Mouse (Mus musculus) cerebellum, adult 11-12 months (tissue): ENCODE measurements at regions not wholly inside any gene's neighbourhood (a gene's known extent, or its start where the extent isn't known, plus 50 kb on each side); places are given as distances from the start of the nearest gene placed in this dataset.

Source experiments
- DNase-seq: peaks from one replicate; pipeline ENCODE4 v3.0.0; 2022

DNA sequence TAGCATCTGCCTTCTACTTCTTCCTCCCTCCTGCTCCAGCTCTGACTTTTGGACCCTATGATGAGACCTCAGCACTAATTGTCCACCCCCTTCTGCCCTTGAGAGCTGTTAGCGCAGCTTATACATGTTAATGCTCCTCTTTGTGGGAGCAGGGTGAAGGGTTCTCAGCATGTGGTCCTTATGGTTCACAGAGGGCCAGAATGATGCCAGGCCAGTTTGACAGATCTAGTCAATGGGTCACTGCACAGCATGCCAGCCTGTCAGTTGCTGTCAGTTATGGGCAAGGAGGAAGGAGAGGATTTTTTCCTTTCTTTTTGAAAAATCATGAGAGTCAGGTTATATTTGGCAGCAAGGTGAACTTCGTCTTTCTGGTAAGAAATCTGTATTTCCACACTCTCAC lies 68.4 kb downstream of the 4931417E11Rik start:
- DNase-seq: peak; percentile 52

DNA sequence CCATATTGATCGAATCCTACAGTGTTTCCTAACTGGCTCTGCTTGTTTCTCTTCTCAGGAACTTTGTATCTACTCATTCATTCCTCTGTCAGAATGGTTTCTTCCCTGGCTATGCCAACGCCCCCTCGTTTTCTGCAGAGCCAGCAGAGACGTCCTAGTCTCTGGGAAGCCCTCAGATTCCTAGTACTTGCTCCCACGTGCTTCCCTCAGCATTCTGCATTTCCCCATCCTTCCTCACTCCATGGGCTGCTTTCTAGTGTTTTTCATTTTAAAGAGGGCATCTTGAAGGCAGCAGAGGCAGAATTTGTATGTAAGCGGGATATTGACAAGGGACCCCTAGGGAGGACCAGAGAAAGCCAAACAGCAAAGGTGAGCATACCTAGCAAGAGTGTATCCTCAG lies 80.2 kb downstream of the 4931417E11Rik start:
- DNase-seq: no peak

DNA sequence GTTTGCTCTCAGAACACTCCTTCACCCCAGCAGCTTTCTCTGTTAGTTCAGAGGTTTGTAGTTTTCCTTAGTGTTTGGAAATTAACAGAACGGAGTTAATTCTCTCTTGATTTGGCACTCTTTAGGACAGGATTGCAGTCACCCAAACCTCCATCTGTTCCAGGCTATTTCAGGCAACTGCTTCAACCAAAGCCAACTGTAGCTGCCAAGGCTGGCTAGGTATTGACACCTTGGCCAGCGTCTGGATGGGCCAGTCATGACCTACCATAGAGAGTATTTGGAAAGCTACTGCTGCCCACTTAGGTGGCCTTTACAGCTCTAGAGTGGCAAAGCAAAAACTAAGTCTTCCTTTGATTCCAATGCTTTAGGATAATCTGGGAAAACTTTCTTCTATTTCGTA lies 83.2 kb downstream of the 4931417E11Rik start:
- DNase-seq: peak; percentile 95

DNA sequence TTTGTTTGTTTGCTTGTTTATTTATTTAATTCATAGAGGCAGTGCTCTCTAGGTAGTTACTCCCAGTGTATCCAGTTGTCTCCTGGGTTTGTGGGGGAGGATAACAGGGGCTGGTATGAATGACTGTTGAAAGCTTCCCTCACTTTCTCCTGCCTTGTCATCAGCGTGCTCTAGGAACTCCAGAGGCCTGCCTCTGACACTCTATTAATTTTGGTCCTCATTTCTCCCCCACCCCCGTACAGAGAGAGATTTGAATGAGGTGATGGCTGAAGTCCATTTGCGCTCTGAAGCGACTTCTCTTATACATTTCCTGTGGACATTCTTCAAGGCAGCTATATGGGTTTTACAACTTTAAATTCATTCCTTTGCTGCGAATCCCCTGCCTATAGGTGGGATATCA lies 89.6 kb downstream of the 4931417E11Rik start:
- no peak for DNase-seq

DNA sequence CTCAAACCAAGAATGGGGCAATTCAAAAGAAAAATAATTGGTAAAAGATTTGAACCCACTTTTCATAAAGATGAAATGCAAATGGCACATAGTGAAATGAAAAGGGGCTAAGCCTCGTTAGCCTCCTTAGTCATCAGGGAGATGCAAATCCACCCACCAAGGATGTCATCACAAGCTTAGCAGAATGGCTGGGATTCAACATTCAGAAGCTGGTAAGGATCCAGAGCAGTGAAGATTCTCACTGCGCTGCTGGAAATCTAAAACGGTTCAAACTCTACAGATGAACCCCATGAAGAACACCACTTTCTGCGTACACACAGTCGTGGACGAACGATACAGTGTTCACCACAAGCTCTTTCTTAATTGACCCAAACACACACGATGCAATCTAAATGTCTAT lies 91.6 kb downstream of the 4931417E11Rik start:
- DNase-seq: no peak

DNA sequence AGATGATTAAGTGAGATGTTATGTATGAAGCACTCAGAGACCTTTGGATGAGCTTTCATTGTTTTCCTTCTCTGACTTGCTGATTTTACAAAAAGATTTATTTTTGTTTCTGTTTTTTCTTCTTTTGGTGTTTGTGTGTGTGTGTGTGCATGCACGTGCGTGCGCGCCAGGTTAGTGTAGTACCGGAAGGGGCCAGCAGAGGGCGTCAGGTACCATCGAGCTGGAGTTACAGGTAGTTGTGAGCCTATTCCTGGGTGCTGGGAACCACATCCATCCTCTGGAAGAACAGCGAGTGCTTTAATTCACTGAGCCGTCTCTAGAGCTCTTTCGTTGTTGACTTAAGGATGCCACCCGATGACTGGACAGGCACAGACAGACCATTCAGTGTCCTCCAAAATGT lies 93.2 kb downstream of the 4931417E11Rik start:
- DNase-seq: no peak

DNA sequence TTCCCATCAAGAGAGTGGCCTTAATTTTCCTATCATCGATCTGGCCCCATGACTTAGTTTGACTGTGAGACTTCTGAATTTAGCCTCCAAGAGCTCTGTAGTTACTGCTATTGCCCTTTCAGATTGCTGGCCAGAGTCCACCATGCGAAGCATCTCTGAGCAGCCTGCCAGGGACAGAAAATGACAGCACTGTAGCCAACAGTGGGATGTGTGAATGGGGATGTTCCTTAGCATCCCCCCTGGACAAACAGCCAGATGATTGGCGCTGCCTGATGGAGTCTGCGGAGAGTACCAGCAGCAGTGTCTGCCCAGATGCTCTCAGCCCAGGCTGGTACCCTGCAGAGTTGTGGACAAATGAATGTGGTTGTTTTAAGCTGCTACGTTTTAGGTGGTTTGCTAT lies 96.6 kb downstream of the 4931417E11Rik start:
- peak; percentile 55 for DNase-seq

DNA sequence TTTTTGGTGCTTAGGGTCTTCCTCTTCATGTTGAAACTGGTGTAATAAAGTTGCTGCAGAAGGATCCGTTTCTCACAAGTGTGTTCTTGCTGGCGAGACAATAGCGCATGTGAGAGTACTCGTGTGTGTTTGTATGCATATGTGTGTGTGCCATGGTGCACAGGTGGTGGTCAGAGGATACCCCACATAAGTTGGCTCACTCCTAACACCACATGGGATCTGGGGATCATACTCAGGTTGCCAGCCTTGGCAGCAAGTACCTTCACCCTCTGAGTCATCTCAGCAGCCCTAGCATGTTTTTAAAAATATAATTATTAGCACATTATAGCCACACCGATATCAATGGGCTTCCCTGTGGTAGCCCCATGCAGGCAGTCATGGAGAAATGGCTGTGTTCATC lies 97.6 kb downstream of the 4931417E11Rik start:
- DNase-seq: no peak

DNA sequence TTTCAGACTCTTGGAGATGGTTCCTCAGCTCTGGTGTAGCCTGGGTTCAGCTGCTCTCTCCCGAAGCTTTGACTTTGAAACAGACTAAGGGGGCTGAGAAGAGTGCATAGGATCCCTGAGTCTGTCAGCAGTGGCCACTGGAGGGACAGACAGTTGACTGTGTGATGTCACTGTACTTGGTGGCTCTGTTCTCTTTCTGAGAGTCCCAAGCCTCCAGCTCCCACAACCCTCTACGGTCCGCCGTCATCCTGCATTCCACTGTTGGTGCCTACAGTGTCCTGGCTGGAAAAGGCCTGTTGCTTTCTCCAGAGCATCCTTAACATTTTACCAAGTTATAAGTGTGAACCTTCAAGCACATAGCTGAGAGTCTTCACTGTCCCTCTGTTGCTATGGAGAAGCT lies 98.6 kb downstream of the 4931417E11Rik start:
- DNase-seq: no peak

DNA sequence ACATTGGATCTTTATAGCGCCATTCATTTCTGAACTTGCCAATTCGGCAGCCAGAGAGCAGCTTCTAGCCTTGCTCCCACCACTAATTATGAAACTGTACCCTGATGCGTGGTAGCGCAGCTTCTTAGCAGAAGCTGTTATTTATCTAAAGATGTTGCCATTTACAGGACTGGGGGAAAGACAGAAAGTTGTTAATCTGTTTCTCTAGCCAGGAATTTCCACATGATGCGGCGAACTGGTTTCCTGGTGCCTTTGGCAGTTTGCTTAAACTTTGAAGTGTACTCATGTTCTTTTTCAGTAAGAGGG lies 100.7 kb downstream of the 4931417E11Rik start:
- DNase-seq: no peak

DNA sequence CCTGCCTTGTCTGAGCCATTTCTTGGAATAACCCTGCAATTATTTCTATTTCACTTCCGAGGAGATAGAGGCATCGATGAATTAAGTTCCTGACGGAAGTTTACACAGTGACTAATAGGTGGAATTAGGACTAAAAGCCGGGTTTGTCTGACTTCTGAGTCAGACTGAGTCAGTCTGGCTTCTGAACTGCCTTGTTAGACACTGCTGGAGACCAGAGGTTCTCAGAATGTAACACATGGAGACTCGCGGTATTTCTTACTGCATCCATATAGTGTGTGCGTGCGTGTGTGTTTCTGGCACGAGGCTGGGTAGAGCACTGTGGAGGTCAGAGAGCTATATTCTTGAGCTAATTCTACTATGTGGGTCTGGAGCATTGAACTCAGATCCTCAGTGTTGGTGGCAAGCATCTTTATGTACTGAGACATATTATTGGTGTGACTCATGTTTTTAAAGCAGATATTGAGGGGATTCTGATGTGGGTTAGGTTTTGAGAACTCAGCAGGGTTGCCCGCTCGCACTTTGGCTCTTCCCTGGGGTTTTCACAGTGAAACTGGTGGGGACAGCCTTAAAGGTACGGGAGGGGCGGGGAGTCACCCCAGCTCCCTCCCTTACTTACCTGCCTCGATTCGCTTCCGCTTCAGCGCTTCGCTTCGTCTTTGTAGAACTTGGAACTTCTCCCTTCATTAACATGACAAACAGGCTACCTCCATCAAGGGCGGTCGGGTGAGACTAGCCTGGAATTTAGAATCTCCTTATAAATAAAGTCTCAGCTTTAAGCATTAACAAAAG lies 101.2 kb downstream of the 4931417E11Rik start:
- no peak for DNase-seq

DNA sequence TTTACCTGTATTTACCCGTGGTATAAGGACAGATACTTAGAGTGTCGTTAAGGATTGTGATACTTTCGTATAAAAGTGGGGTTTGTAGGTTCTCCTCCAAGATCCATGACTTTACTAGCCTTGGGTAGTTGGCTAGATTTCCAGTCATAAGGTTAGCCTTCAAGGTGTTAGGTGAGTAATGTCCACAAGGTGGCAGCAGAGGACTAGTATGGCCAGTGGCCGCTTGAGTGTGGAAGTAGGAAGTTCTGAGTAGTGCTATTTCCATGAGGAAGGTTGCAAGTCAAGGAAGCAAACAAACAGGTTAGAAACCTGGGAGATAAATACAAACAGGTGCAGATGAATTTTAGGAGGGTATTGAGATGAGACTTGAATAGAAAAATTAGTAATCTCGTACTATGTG lies 101.9 kb downstream of the 4931417E11Rik start:
- DNase-seq: peak; percentile 55

DNA sequence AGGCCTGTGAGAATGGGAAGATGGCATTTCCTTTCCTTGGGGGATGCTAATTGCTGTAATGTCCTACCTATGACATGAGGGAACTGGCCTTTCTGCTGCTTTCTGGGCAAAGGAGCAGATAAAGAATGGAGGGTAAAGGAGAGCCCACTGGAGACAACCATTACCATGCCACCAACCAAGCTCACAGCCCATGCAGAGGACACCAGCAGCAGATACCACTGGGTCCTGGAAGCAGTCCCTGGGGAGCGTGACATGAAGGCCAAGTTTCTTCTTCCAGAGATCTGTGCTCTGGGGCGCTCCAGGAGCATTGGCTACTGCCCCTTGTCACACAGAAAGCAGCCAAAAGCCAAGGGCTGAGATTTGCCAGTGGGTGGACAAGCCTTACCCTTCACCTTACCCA lies 102.8 kb downstream of the 4931417E11Rik start:
- DNase-seq: no peak

DNA sequence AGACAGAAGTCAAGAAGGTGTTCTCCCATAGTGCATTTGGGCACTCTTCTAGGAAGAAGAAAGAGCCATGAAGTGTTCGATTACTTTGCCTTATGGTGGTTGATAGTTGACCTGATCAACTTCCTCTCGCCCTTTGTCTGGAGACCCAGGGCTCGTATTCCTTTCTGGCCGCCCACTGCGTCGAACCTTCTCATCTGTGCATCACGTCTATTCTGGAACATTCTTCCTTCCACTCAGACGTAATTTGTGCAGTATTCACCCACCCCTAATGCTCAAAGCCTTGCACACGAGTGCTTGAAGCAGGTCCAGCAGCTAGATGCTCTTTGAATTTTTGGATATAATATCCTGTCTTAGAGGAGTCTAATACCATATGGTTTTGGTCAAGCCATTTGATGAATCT lies 104.2 kb downstream of the 4931417E11Rik start:
- no peak for DNase-seq

DNA sequence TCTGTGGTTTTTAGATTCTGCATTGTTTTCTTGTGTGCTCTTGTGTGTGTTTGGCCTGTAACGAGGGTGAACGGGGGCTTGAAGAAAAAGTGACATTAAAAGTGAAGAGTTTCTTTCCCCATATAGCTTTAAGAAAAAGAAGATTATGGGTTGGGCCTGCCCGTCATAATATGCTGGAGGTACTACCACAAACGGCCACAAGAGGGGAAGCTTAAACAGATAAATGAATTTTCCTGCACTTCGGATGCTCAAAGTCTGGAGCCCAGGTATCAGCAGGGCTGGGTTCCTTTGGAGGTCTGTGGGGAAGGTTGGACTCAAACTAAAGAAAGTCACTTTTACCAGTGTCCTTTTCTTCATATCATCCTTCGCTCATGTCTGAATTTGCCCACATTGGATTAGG lies 86.8 kb downstream of the Suclg1 start:
- DNase-seq: no peak

DNA sequence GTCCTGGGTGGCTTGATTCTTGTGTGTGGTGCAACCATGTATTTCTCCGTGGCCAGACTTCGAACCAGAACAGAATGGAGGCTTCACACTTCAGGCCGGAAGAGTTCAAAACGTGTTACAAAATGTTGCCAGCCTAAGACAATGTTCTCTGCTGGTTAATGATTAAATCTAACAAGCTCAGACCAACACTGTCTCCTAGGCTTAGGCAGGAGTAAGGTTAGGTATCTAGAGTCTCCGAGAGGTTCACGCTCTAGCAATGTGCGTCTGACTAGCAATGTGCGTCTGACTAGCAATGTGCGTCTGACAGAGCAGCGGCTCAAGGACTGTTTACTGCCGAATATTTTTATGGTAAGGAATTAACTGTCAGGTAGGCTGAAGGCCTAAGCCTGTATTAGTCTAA lies 81.5 kb downstream of the Suclg1 start:
- DNase-seq: no peak
